Mouse (Mus musculus) midbrain, embryonic 14.5 days (tissue): ENCODE measurements around the gene Gm8693. TPM values are rescaled to one million over a fixed set of nuclear protein-coding genes. Genes with fewer than 3 reads are reported as not detected.
"Not testable (repeated sequence)": the region's sequence is repeated elsewhere in the genome, so short reads cannot be mapped to it uniquely, and the experiment has no call there.

Experiments
- ATAC-seq: fragments of 200-750 bp; cut with Nextera tagmentation; 2 replicates; pipeline ENCODE4 v1.8.0; 2017; ENCODE audit warnings: moderate number of reproducible peaks, moderate library complexity; ENCODE audit not compliant: low FRiP score, low TSS enrichment
- DNase-seq: peaks from one replicate; pipeline ENCODE4 v3.0.0-alpha.2; 2015
- H3K27ac ChIP-seq: fragments of 300-500 bp; sonication (generic); replicated peaks from 2 replicates; pipeline ENCODE4 v1.5.1; 2014; ENCODE audit warnings: mild to moderate bottlenecking, low read depth, low read length, moderate library complexity
- H3K27me3 ChIP-seq: fragments of 300-500 bp; sonication (generic); 2 replicates; pipeline ENCODE4 v1.6.1; 2014; ENCODE audit warnings: low read length, control low read depth, mixed read lengths; ENCODE audit not compliant: control insufficient read depth, insufficient read depth
- H3K36me3 ChIP-seq: fragments of 300-500 bp; sonication (generic); 2 replicates; pipeline ENCODE4 v1.6.1; 2014; ENCODE audit warnings: low read length, control low read depth; ENCODE audit not compliant: control insufficient read depth, insufficient read depth
- H3K4me1 ChIP-seq: fragments of 300-500 bp; sonication (generic); 2 replicates; pipeline ENCODE4 v1.6.1; 2014; ENCODE audit warnings: mild to moderate bottlenecking, antibody characterized with exemption, low read length, control low read depth; ENCODE audit not compliant: control insufficient read depth, insufficient read depth
- H3K4me2 ChIP-seq: fragments of 300-500 bp; sonication (generic); 2 replicates; pipeline ENCODE4 v1.6.1; 2014; ENCODE audit warnings: mild to moderate bottlenecking, low read length, moderate library complexity
- H3K4me3 ChIP-seq: fragments of 300-500 bp; sonication (generic); replicated peaks from 2 replicates; pipeline ENCODE4 v1.5.1; 2014; ENCODE audit warnings: low read depth, low read length
- H3K9ac ChIP-seq: fragments of 300-500 bp; sonication (generic); replicated peaks from 2 replicates; pipeline ENCODE4 v1.6.1; 2014; ENCODE audit warnings: mild to moderate bottlenecking, low read length, moderate library complexity
- H3K9me3 ChIP-seq: fragments of 300-500 bp; sonication (generic); 2 replicates; pipeline ENCODE4 v1.6.1; 2016; ENCODE audit warnings: low read length, control low read depth, mixed read lengths; ENCODE audit not compliant: control insufficient read depth
- WGBS: fragments of 180-500 bp; shearing (Covaris S2); extraction: QIAGEN DNeasy Blood & Tissue Kit; methylation state at CpG from one replicate; pipeline ENCODE4 v1.1.7; 2014; 5-methylcytosine and 5-hydroxymethylcytosine counted together
- polyA plus RNA-seq: library from polyadenylated mRNA; unstranded; fragments of >200 nt; fragmentation: Nextera tagmentation; extraction: Ambion mirVana; gene quantifications from 2 replicates; pipeline ENCODE4 v1.2.1, GENCODE M21; 2014

Gene Gm8693
- not detected in 2 replicates for polyA plus RNA-seq

DNA sequence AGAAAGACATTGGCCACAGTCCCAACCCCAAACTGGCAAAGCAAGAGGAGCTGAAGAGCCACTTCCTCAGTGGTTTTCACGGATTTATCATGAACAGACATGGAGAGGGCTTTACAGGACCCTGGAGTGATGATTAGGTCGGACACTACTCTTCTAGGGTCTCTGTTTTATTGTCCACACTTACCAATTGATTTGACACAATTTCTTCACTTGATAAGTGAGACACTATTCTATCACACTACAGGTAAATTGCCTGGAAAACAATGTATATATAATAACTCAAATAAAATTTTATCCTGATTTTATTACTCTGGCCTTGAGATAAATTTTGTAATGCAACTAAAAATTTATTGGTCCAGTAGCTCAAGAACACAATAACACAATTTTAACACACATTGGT, at the start of gene Gm8693:
Gene Gm8693 (minus strand): TSS at position 101 of the 400 bp plus-strand sequence.
- not testable (repeated sequence) for H3K36me3 ChIP-seq, H3K4me2 ChIP-seq, H3K9me3 ChIP-seq, H3K27ac ChIP-seq, H3K9ac ChIP-seq, DNase-seq, H3K27me3 ChIP-seq, H3K4me3 ChIP-seq, ATAC-seq, H3K4me1 ChIP-seq
- WGBS, result no CpG with 5 or more reads among the region's 2 CpGs

DNA sequence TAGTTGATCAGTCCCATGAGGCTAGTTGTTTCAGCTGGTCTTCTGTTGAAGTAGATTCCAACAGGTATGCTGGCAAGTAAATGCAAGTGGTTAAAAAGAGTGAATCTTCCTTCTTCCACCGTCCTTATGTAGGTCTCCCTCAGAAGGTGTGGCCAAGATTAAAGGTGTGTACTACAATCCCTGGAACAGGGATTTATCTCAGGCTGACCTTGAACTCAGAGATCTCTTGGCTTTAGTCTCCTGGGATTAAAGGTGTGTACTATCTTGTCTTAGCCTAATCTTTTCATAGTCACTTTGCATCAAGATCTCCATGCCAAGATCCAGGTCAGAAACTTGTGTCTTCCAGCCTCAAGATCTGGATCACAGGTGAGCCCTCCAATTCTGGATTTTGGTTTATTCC, 27.5 kb upstream of the Gm8693 start, which contains the start of gene Gm4567:
Gene Gm4567 (minus strand): TSS at position 101 of the 400 bp plus-strand sequence.
- H3K4me1 ChIP-seq, H3K9me3 ChIP-seq, H3K4me3 ChIP-seq, H3K27me3 ChIP-seq, H3K9ac ChIP-seq, DNase-seq, H3K4me2 ChIP-seq, ATAC-seq, H3K27ac ChIP-seq, H3K36me3 ChIP-seq: not testable (repeated sequence)
- WGBS, result no CpG with 5 or more reads among the region's 1 CpGs

DNA sequence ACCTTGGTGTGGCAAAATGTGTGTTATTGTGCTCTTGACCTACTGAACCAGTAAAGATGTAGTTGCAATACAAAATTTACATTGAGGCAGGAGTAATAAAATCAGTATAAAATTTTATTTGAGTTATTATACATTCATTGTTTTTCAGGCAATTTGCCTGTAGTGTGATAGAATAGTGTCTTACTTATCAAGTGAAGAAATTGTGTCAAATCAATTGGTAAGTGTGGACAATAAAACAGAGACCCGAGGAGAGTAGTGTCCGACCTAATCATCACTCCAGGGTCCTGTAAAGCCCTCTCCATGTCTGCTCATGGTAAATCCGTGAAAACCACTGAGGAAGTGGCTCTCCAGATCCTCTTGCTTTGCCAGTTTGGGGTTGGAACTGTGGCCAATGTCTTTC, 34.4 kb downstream of the Gm8693 start, which contains the start of gene Vmn1r155:
Gene Vmn1r155 (plus strand): TSS at position 301 of the 400 bp plus-strand sequence.
- H3K27me3 ChIP-seq, H3K9me3 ChIP-seq, H3K27ac ChIP-seq, DNase-seq, H3K4me1 ChIP-seq, H3K36me3 ChIP-seq, ATAC-seq, H3K9ac ChIP-seq, H3K4me3 ChIP-seq, H3K4me2 ChIP-seq: not testable (repeated sequence)
- no CpG with 5 or more reads among the region's 3 CpGs for WGBS

Other genes with a start within 250 kb of the Gm8693 start
- not detected in 2 replicates for gene Gm10665, start 228.2 kb downstream of the Gm8693 start, polyA plus RNA-seq
- not detected in 2 replicates for gene Vmn1r151, start 192.6 kb downstream of the Gm8693 start, polyA plus RNA-seq
- gene Vmn1r152, start 169.3 kb downstream of the Gm8693 start, polyA plus RNA-seq, result not detected in 2 replicates
- not detected in 2 replicates for gene Gm8677, start 157.4 kb downstream of the Gm8693 start, polyA plus RNA-seq
- not detected in 2 replicates for gene Gm4201, start 127.0 kb downstream of the Gm8693 start, polyA plus RNA-seq
- not detected in 2 replicates for gene Gm4565, start 104.2 kb downstream of the Gm8693 start, polyA plus RNA-seq
- gene Vmn1r155, start 34.3 kb downstream of the Gm8693 start, polyA plus RNA-seq, result not detected in 2 replicates
- not detected in 2 replicates for gene Gm4567, start 27.4 kb upstream of the Gm8693 start, polyA plus RNA-seq
- not detected in 2 replicates for gene Vmn1r157, start 69.4 kb upstream of the Gm8693 start, polyA plus RNA-seq
- not detected in 2 replicates for gene Vmn1r158, start 98.5 kb upstream of the Gm8693 start, polyA plus RNA-seq
- gene Vmn1r159, start 151.3 kb upstream of the Gm8693 start, polyA plus RNA-seq, result not detected in 2 replicates
- not detected in 2 replicates for gene Vmn1r160, start 178.9 kb upstream of the Gm8693 start, polyA plus RNA-seq